ENCODE assay signal across 24 mouse cellular contexts in the genomic region with DNA sequence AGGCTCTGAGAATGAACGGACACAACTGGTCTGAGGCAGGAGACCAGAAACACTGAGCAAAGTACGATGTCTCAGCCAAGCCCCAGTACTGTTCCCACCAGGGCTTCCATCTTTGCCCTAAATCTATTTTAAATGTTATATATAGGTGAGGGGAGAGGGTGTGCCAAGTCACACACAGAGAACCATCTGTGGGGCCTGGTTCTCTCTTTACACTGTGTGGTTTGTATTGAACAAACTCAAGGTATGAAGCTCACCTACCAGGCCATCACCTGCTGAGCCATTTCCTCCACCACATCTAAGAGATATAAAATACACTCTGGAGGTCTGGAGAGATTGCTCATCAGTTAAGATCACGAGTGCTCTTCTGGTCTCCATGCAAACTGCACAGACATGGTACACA. TPM values are rescaled to one million over a fixed set of nuclear protein-coding genes. Genes with fewer than 3 reads are reported as not detected.
DNase-seq lines count a peak whose midpoint lies in the region; ATAC-seq lines count a peak whose summit lies in the region.
"Had no signal": no experiment of that assay in that cellular context is flagged by ENCODE, and none has a peak within 500 bp of the region (broad histone marks: within the 10 kb centered on the region; RNA-seq: fewer than 3 reads in every experiment).

No protein-coding gene starts in this region.

- 91% methylated on average over 3 of the region's 3 CpGs for WGBS in hindbrain, embryonic 15.5 days
- WGBS in hindbrain, embryonic 13.5 days, result 91% methylated on average over 3 of the region's 3 CpGs

- no peak overlapping the region for H3K27ac ChIP-seq in hindbrain, embryonic 15.5 days (replicated peaks)
- no peak overlapping the region for H3K27ac ChIP-seq in hindbrain, embryonic 13.5 days
- H3K27ac ChIP-seq: forebrain, embryonic 13.5 days; hindbrain, embryonic 10.5 days; intestine, embryonic 15.5 days; left cerebral cortex, adult 2 months; limb, embryonic 10.5 days; stomach, postnatal 0 days had no signal

- no peaks in the 10 kb centered on the region for H3K36me3 ChIP-seq in hindbrain, embryonic 15.5 days
- no peaks in the 10 kb centered on the region for H3K36me3 ChIP-seq in hindbrain, embryonic 13.5 days
- H3K36me3 ChIP-seq: hindbrain, embryonic 10.5 days; intestine, embryonic 15.5 days; limb, embryonic 10.5 days had no signal

- H3K4me2 ChIP-seq in hindbrain, embryonic 15.5 days, result no peak overlapping the region
- no peak overlapping the region for H3K4me2 ChIP-seq in hindbrain, embryonic 13.5 days
- H3K4me2 ChIP-seq: forebrain, embryonic 13.5 days; intestine, embryonic 15.5 days had no signal

- no peak overlapping the region for H3K4me3 ChIP-seq in hindbrain, embryonic 15.5 days
- H3K4me3 ChIP-seq in hindbrain, embryonic 13.5 days, result no peak overlapping the region
- H3K4me3 ChIP-seq: erythroblast, embryonic 14.5 days; forebrain, embryonic 13.5 days; hindbrain, embryonic 10.5 days; intestine, embryonic 15.5 days; left cerebral cortex, adult 2 months; limb, embryonic 10.5 days; megakaryocyte, embryonic 14.5 days had no signal

- H3K4me1 ChIP-seq in hindbrain, embryonic 15.5 days (replicated peaks), result 0 out of 2 replicates have a peak, but pooled peaks cover 6% of the 10 kb centered on the region
- H3K4me1 ChIP-seq in hindbrain, embryonic 13.5 days (replicated peaks), result peaks cover 11% of the 10 kb centered on the region
- H3K4me1 ChIP-seq: hindbrain, embryonic 10.5 days; intestine, embryonic 15.5 days; limb, embryonic 10.5 days had no signal

- peak; percentile 22 for DNase-seq in CD4-positive, CD25-positive, alpha-beta regulatory T cell, adult 2 months (ENCODE audit: low read depth, low spot score)
- peak; percentile 72 for DNase-seq in cerebellum, adult 11-12 months
- peak; percentile 55 to 69 for DNase-seq in cerebellum, postnatal 36 days
- DNase-seq in adipocyte (ENCODE audit: low spot score), result no peak
- no peak for DNase-seq in spleen, adult 18-20 months
- DNase-seq: adrenal gland, postnatal 10 days; gastrocnemius, postnatal 10 days; heart, adult 18-20 months; kidney, adult 9 months; kidney, postnatal 36 days; layer of hippocampus, adult 9-11 months; lung, adult 18-20 months; lung, postnatal 14 days; retina, postnatal 1 day had no signal

- H3K27me3 ChIP-seq in hindbrain, embryonic 15.5 days, result no peaks in the 10 kb centered on the region
- no peaks in the 10 kb centered on the region for H3K27me3 ChIP-seq in hindbrain, embryonic 13.5 days
- H3K27me3 ChIP-seq: forebrain, embryonic 13.5 days; intestine, embryonic 15.5 days had no signal

- H3K9me3 ChIP-seq in hindbrain, embryonic 15.5 days, result no peaks in the 10 kb centered on the region
- H3K9me3 ChIP-seq in hindbrain, embryonic 13.5 days, result no peaks in the 10 kb centered on the region
- H3K9me3 ChIP-seq: forebrain, embryonic 13.5 days; hindbrain, embryonic 10.5 days; intestine, embryonic 15.5 days; limb, embryonic 10.5 days; megakaryocyte, embryonic 14.5 days had no signal

- no peak overlapping the region for H3K9ac ChIP-seq in hindbrain, embryonic 15.5 days
- H3K9ac ChIP-seq in hindbrain, embryonic 13.5 days, result no peak overlapping the region
- H3K9ac ChIP-seq: forebrain, embryonic 13.5 days; intestine, embryonic 15.5 days had no signal

- ATAC-seq in hindbrain, embryonic 15.5 days (ENCODE audit: low FRiP score, low read depth), result peak; percentile 25; the same call in 1 of the 2 replicates
- ATAC-seq in hindbrain, embryonic 13.5 days (ENCODE audit: low FRiP score), result no peak
- ATAC-seq: intestine, embryonic 15.5 days had no signal

RNA-seq across cellular contexts. Expression of a gene that starts 38.9 kb away (rescaled TPM):
- 7.0 and 7.8 TPM in 2 replicates for polyA plus RNA-seq in hindbrain, embryonic 15.5 days (2015; fragmentation: Nextera tagmentation; extraction: Ambion mirVana)
- 7.6 and 7.7 TPM in 2 replicates for polyA plus RNA-seq in hindbrain, embryonic 13.5 days (2015; fragmentation: Nextera tagmentation; extraction: Ambion mirVana)
- polyA plus RNA-seq: erythroblast, embryonic 14.5 days had no signal

Comparison
In these comparisons a context has a peak if more than half of its experiments do, and no peak if none do; other contexts are left out.
1. DNase-seq: peak in CD4-positive, CD25-positive, alpha-beta regulatory T cell, adult 2 months (single experiment), cerebellum, adult 11-12 months (single experiment) and cerebellum, postnatal 36 days (2 of 2); none in adipocyte (single experiment) and spleen, adult 18-20 months (0 of 2).